Mouse (Mus musculus) lung, adult 2 months (tissue): ENCODE measurements around the gene Lck. TPM values are rescaled to one million over a fixed set of nuclear protein-coding genes. Genes with fewer than 3 reads are reported as not detected.
"Not testable (repeated sequence)": the region's sequence is repeated elsewhere in the genome, so short reads cannot be mapped to it uniquely, and the experiment has no call there.

Experiments used
- DNase-seq: peaks from one replicate; pipeline ENCODE4 v3.0.0; 2022
- H3K4me1 ChIP-seq: fragments of 200-500 bp; 2 replicates; pipeline ENCODE4 v1.6.1; 2011; ENCODE audit warnings: low read length; ENCODE audit not compliant: control insufficient read depth, insufficient read depth
- H3K4me3 ChIP-seq: fragments of 200-500 bp; replicated peaks from 2 replicates; pipeline ENCODE3; 2011; ENCODE audit warnings: low read depth, mild to moderate bottlenecking, control low read depth, low read length; ENCODE audit errors: extremely low read depth
- CTCF ChIP-seq: fragments of 200-500 bp; IDR thresholded peaks from 2 replicates; pipeline ENCODE4 v1.5.1; 2011; ENCODE audit warnings: mild to moderate bottlenecking, low read length, control low read depth; ENCODE audit not compliant: insufficient read depth
- POLR2A ChIP-seq: fragments of 200-500 bp; IDR thresholded peaks from 2 replicates; pipeline ENCODE4 v1.6.1; 2011; ENCODE audit warnings: low read depth, mild to moderate bottlenecking, control low read depth, low read length, borderline replicate concordance; ENCODE audit errors: extremely low read depth
- WGBS: fragments of 180-500 bp; shearing (Covaris S2); methylation state at CpG from one replicate; pipeline ENCODE4 v1.1.7; 2018; 5-methylcytosine and 5-hydroxymethylcytosine counted together
- polyA plus RNA-seq: library from polyadenylated mRNA; depleted of rRNA; stranded (reverse); fragments of >200 nt; gene quantifications from 2 replicates; pipeline ENCODE4 v1.2.3, GENCODE M21; 2012

Gene Lck
- polyA plus RNA-seq, 1 experiment: 11.8 TPM

GRCm38 (mm10) chr4:129541868-129542591 lies 31.4 kb downstream of the Lck start:
- Histone ChIP-seq H3K4me1 (peaks cover 6% of the 10 kb centered on the region; the same call in 1 of the 2 replicates), H3K4me3 (peak overlapping the region; percentile 79)
- TF ChIP-seq POLR2A (no peak), CTCF (0 out of 2 replicates have a peak, but pooled peaks have one; percentile 15)
- DNase-seq: peak; percentile 21
- under 1% methylated on average over 30 of the region's 30 CpGs for WGBS

DNA sequence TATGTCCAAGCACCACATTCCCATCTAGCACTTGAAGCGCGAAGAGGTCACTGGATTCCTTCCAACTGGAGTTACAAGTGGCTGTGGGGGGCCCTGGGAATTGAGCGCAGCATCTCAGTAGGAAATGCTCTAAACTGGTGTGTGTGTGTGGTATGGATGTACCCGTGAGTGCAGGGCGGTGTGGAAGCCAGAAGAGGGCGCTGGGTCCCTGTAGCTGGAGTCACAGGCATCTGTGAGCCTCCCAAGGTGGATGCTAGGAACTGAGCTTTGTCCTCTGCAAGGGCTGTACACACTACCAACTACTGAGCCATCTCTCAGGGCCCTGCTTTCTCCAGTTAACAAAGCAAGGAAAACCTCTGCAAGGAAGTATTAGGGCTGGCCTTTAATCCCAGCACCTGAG lies 33.4 kb downstream of the Lck start:
- 83% methylated on average over 6 of the region's 6 CpGs for WGBS
- Histone ChIP-seq H3K4me1 (peaks cover 6% of the 10 kb centered on the region; the same call in 1 of the 2 replicates), H3K4me3 (no peak overlapping the region)
- DNase-seq: no peak
- TF ChIP-seq POLR2A: no peak
- TF ChIP-seq CTCF: peak; percentile 37; the same call in 1 of the 2 replicates

- H3K4me3 ChIP-seq, DNase-seq, H3K4me1 ChIP-seq: not testable (repeated sequence)
- 87% methylated on average over 6 of the region's 6 CpGs for WGBS
Measured at GRCm38 (mm10) chr4:129528901-129529300, 44.5 kb downstream of the Lck start.

GRCm38 (mm10) chr4:129525889-129526288 lies 47.6 kb downstream of the Lck start:
- no peak for TF ChIP-seq POLR2A
- Histone ChIP-seq H3K4me1 (no peaks in the 10 kb centered on the region), H3K4me3 (no peak overlapping the region)
- DNase-seq: no peak
- WGBS: 79% methylated on average over 3 of the region's 3 CpGs

DNA sequence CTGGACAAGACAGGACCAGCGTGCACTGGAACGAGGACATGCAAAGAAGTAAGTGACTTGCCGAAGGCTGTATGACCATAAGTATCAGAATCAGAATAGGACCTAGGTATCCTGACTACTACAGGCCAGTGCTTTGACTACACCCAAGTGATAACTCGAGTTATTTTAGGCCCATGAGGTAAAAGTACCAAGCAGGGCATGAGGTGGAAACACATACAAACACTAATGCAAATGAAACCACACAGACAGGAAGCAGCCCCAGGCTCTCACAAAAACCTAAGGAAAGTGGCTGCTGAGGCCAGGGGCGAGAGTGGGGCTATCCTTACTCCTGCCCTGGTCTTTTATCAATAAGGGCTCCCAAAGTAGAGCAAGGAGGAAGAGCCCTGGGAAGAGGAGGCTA lies 48.1 kb downstream of the Lck start:
- 89% methylated on average over 5 of the region's 5 CpGs for WGBS
- Histone ChIP-seq H3K4me1 (no peaks in the 10 kb centered on the region), H3K4me3 (no peak overlapping the region)
- TF ChIP-seq POLR2A: no peak
- no peak for TF ChIP-seq CTCF
- DNase-seq: no peak

GRCm38 (mm10) chr4:129518519-129518918 lies 54.9 kb downstream of the Lck start:
- no peak for TF ChIP-seq POLR2A
- no peak for TF ChIP-seq CTCF
- H3K4me3 ChIP-seq: no peak overlapping the region
- WGBS: 92% methylated on average over 8 of the region's 8 CpGs
- H3K4me1 ChIP-seq: peaks cover 4% of the 10 kb centered on the region; the same call in 1 of the 2 replicates
- DNase-seq: no peak

DNA sequence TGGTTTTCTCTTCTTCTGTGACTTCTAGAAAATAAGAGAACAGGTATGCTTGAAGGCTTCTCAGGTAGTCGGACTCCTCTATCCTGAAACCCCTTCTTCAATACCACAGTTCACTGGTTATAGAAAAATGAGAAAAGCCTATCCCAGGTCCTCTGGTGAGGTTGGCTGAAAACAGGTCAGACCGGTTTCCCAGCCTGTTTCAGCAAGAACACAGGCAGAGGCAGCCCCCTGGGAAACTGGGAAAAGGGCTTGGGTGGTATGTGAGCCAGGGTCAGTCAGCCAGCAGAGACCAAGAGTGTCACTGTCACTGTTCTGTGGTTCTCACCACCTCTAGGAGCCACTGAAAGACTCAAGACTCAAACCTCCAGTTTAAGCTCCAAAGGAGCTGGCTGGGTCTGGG lies 56.5 kb downstream of the Lck start:
- WGBS: 49% methylated on average over 2 of the region's 2 CpGs
- TF ChIP-seq POLR2A (no peak), CTCF (no peak)
- H3K4me3 ChIP-seq: no peak overlapping the region
- peaks cover 4% of the 10 kb centered on the region; the same call in 1 of the 2 replicates for H3K4me1 ChIP-seq
- DNase-seq: no peak

- WGBS: 1% methylated on average over 33 of the region's 35 CpGs
- peak; percentile 57 for TF ChIP-seq CTCF
- TF ChIP-seq POLR2A: no peak
- Histone ChIP-seq H3K4me1 (peaks cover 4% of the 10 kb centered on the region; the same call in 1 of the 2 replicates), H3K4me3 (peak overlapping the region; percentile 77)
- peak; percentile 51 for DNase-seq
Measured at GRCm38 (mm10) chr4:129514300-129514898, 59.0 kb downstream of the Lck start.

GRCm38 (mm10) chr4:129513891-129514290 lies 59.5 kb downstream of the Lck start:
- H3K4me3 ChIP-seq: peak overlapping the region; percentile 77
- WGBS: under 1% methylated on average over 37 of the region's 57 CpGs
- DNase-seq: no peak
- peaks cover 7% of the 10 kb centered on the region; the same call in 1 of the 2 replicates for H3K4me1 ChIP-seq
- TF ChIP-seq CTCF (no peak), POLR2A (no peak)
